Mouse (Mus musculus) ES-E14 (cell line): ENCODE results near the gene Fndc11. TPM values are rescaled to one million over a fixed set of nuclear protein-coding genes. Genes with fewer than 3 reads are reported as not detected.

ENCODE experiments used
- DNase-seq: peaks from one replicate; pipeline ENCODE4 v3.0.0-alpha.2; 2013; ENCODE audit warnings: low read depth, low spot score
- H3K27ac ChIP-seq: 2 replicates; pipeline ENCODE4 v1.5.1; 2012; ENCODE audit warnings: low read depth, mild to moderate bottlenecking, low read length, moderate library complexity, mixed read lengths; ENCODE audit not compliant: poor library complexity, insufficient read depth, severe bottlenecking
- H3K36me3 ChIP-seq: 2 replicates; pipeline ENCODE4 v1.6.1; 2012; ENCODE audit warnings: mild to moderate bottlenecking, low read length, moderate library complexity, mixed read lengths; ENCODE audit not compliant: control insufficient read depth, poor library complexity, insufficient read depth, severe bottlenecking
- H3K4me1 ChIP-seq, 2 experiments: fragments of 150-350 bp in 1 of 2; sonication (generic) in 1 of 2; 2 replicates each; pipeline ENCODE4 v1.6.1; 2012; ENCODE audit warnings: low read length in 2 of 2, mild to moderate bottlenecking in 1 of 2, mixed read lengths in 1 of 2; ENCODE audit not compliant: control insufficient read depth in 2 of 2, insufficient read depth in 2 of 2, poor library complexity in 1 of 2
- H3K4me3 ChIP-seq, 2 experiments: fragments of 150-350 bp in 1 of 2; sonication (generic) in 1 of 2; 2 replicates each; pipeline ENCODE4 v1.5.1; 2012; ENCODE audit warnings: low read length in 2 of 2, low read depth in 1 of 2, mild to moderate bottlenecking in 1 of 2, mixed read lengths in 1 of 2; ENCODE audit not compliant: insufficient read depth in 1 of 2, poor library complexity in 1 of 2, severe bottlenecking in 1 of 2
- H3K9ac ChIP-seq: 2 replicates; pipeline ENCODE4 v1.6.1; 2012; ENCODE audit warnings: low read depth, mild to moderate bottlenecking, low read length, mixed read lengths; ENCODE audit not compliant: poor library complexity, insufficient read depth, severe bottlenecking
- H3K9me3 ChIP-seq: fragments of 150-350 bp; sonication (generic); 2 replicates; pipeline ENCODE4 v1.6.1; 2012; ENCODE audit warnings: low read depth, mild to moderate bottlenecking, low read length; ENCODE audit not compliant: control insufficient read depth, insufficient read depth
- CHD2 ChIP-seq: IDR thresholded peaks from 2 replicates; pipeline ENCODE4 v1.6.1; 2014; ENCODE audit warnings: mild to moderate bottlenecking, low read depth, low read length, inconsistent platforms
- HCFC1 ChIP-seq: IDR thresholded peaks from 2 replicates; pipeline ENCODE4 v1.6.1; 2012; ENCODE audit warnings: low read length, inconsistent platforms, borderline replicate concordance; ENCODE audit not compliant: insufficient read depth
- MAFK ChIP-seq: IDR thresholded peaks from 2 replicates; pipeline ENCODE4 v1.6.1; 2014; ENCODE audit warnings: mild to moderate bottlenecking, low read depth, low read length, inconsistent platforms; ENCODE audit not compliant: insufficient read depth
- ZC3H11A ChIP-seq: IDR thresholded peaks from 2 replicates; pipeline ENCODE4 v1.6.1; 2012; ENCODE audit warnings: low read depth, mild to moderate bottlenecking, inconsistent platforms, low read length, borderline replicate concordance
- ZNF384 ChIP-seq: IDR thresholded peaks from 2 replicates; pipeline ENCODE4 v1.6.1; 2012; ENCODE audit warnings: low read depth, low read length, inconsistent platforms
- in situ Hi-C, 2 experiments: fragments of 600-800 bp; cut with MboI; formaldehyde crosslinking; loops; one replicate each; pipeline ENCODE4 v1.15.1; 2025; ENCODE audit warnings: low sequenced_read_pairs in 2 of 2, inconsistent platforms in 1 of 2; ENCODE audit not compliant: unreplicated experiment in 2 of 2
- total RNA-seq: library from RNA; depleted of rRNA; stranded (reverse); fragments of 300-350 nt; gene quantifications from 2 replicates; pipeline ENCODE4 v1.2.3, GENCODE M21; 2012

The Fndc11 gene
- total RNA-seq, 1 experiment = not detected

GRCm38 (mm10) chr2:181212389-181213020, 7.3 kb upstream of the Fndc11 start:
- Histone ChIP-seq H3K4me3 (peak overlapping the region; percentile 33 to 44), H3K4me1 (peaks cover 0 to 6% of the 10 kb centered on the region in 2 experiments; a peak in 1 of 4 replicates), H3K36me3 (no peaks in the 10 kb centered on the region), H3K9me3 (no peaks in the 10 kb centered on the region), H3K9ac (peak overlapping the region; percentile 17; the same call in 1 of the 2 replicates), H3K27ac (no peak overlapping the region)
- no peak for DNase-seq
- in situ Hi-C loops = no loop called here
- TF ChIP-seq CHD2 (no peak), HCFC1 (no peak), MAFK (no peak), ZC3H11A (no peak), ZNF384 (no peak)

- peak; percentile 50 for DNase-seq
- H3K36me3 ChIP-seq = no peaks in the 10 kb centered on the region
- no peaks in the 10 kb centered on the region for H3K9me3 ChIP-seq
- H3K4me3 ChIP-seq = peak within 1 kb of the TSS; percentile 33 to 44
- TF ChIP-seq ZNF384 (no peak), CHD2 (no peak), HCFC1 (no peak), ZC3H11A (no peak), MAFK (no peak)
- H3K27ac ChIP-seq = no peak within 1 kb of the TSS
- peaks cover 0 to 6% of the 10 kb centered on the region in 2 experiments; a peak in 1 of 4 replicates for H3K4me1 ChIP-seq
- peak within 1 kb of the TSS; percentile 17; the same call in 1 of the 2 replicates for H3K9ac ChIP-seq
- in situ Hi-C loops = no loop called here
Measured at GRCm38 (mm10) chr2:181213021-181213445, 6.8 kb upstream of the Fndc11 start, which contains the start of gene Srms. Gene Srms (minus strand): TSS chr2:181213185.

GRCm38 (mm10) chr2:181216037-181216436, 3.8 kb upstream of the Fndc11 start:
- H3K4me3 ChIP-seq = no peak overlapping the region
- peaks cover 0 to 20% of the 10 kb centered on the region in 2 experiments; a peak in 2 of 4 replicates for H3K4me1 ChIP-seq
- no peak overlapping the region for H3K9ac ChIP-seq
- TF ChIP-seq HCFC1 = no peak
- no peak for TF ChIP-seq ZNF384
- TF ChIP-seq ZC3H11A = no peak
- no peak for TF ChIP-seq MAFK
- no peak for TF ChIP-seq CHD2
- H3K36me3 ChIP-seq = no peaks in the 10 kb centered on the region
- H3K27ac ChIP-seq = no peak overlapping the region
- H3K9me3 ChIP-seq = no peaks in the 10 kb centered on the region
- DNase-seq = no peak
- in situ Hi-C loops = no loop called here

- Histone ChIP-seq H3K4me3 (no peak overlapping the region), H3K4me1 (peaks cover 0 to 16% of the 10 kb centered on the region in 2 experiments; a peak in 2 of 4 replicates), H3K9me3 (no peaks in the 10 kb centered on the region), H3K9ac (no peak overlapping the region), H3K36me3 (no peaks in the 10 kb centered on the region), H3K27ac (no peak overlapping the region)
- in situ Hi-C loops = no loop called here
- no peak for DNase-seq
- no peak for TF ChIP-seq HCFC1
- no peak for TF ChIP-seq CHD2
- TF ChIP-seq ZC3H11A = no peak
- no peak for TF ChIP-seq ZNF384
- no peak for TF ChIP-seq MAFK
Measured at GRCm38 (mm10) chr2:181218881-181219485, 830 bp upstream of the Fndc11 start.
